Mouse (Mus musculus): Measurements from ENCODE around the gene D10Wsu102e.

- no peak for TF ChIP-seq CTCF (IDR thresholded peaks at IDR 0.05; ENCODE audit: low read depth)
- TF ChIP-seq EP300 (optimal IDR thresholded peaks at IDR 0.05) = no peak
Observed at GRCm38 (mm10) chr10:83405711-83406110, 45.7 kb downstream of the D10Wsu102e start.
